Mouse (Mus musculus) stomach, embryonic 16.5 days (tissue): ENCODE measurements at regions not wholly inside any gene's neighbourhood (a gene's known extent, or its start where the extent isn't known, plus 50 kb on each side); places are given as distances from the start of the nearest gene placed in this dataset.
"Not testable (repeated sequence)": the region's sequence is repeated elsewhere in the genome, so short reads cannot be mapped to it uniquely, and the experiment has no call there.

ENCODE experiments used
- ATAC-seq: fragments of 200-750 bp; cut with Nextera tagmentation; 2 replicates; pipeline ENCODE4 v1.8.0; 2017; ENCODE audit warnings: moderate number of reproducible peaks, moderate TSS enrichment; ENCODE audit not compliant: insufficient read depth, low FRiP score
- H3K27ac ChIP-seq: fragments of 300-500 bp; sonication (generic); 2 replicates; pipeline ENCODE4 v1.5.1; 2014; ENCODE audit warnings: low read length
- H3K27me3 ChIP-seq: fragments of 300-500 bp; sonication (generic); 2 replicates; pipeline ENCODE4 v1.6.1; 2014; ENCODE audit warnings: low read length, control low read depth, mixed read lengths; ENCODE audit not compliant: control insufficient read depth, insufficient read depth
- H3K36me3 ChIP-seq: fragments of 300-500 bp; sonication (generic); 2 replicates; pipeline ENCODE4 v1.6.1; 2014; ENCODE audit warnings: low read length; ENCODE audit not compliant: control insufficient read depth, insufficient read depth
- H3K4me1 ChIP-seq: fragments of 300-500 bp; sonication (generic); 2 replicates; pipeline ENCODE4 v1.6.1; 2014; ENCODE audit warnings: low read length, control low read depth, mixed read lengths; ENCODE audit not compliant: control insufficient read depth, insufficient read depth
- H3K4me2 ChIP-seq: fragments of 300-500 bp; sonication (generic); 2 replicates; pipeline ENCODE4 v1.6.1; 2014; ENCODE audit warnings: low read depth, low read length, mixed read lengths
- H3K4me3 ChIP-seq: fragments of 300-500 bp; sonication (generic); replicated peaks from 2 replicates; pipeline ENCODE4 v1.5.1; 2014; ENCODE audit warnings: mild to moderate bottlenecking, low read length
- H3K9ac ChIP-seq: fragments of 300-500 bp; sonication (generic); 2 replicates; pipeline ENCODE4 v1.6.1; 2014; ENCODE audit warnings: low read length
- H3K9me3 ChIP-seq: fragments of 300-500 bp; sonication (generic); replicated peaks from 2 replicates; pipeline ENCODE4 v1.6.1; 2016; ENCODE audit warnings: low read length, control low read depth; ENCODE audit not compliant: control insufficient read depth
- WGBS: fragments of 180-500 bp; shearing (Covaris S2); extraction: QIAGEN DNeasy Blood & Tissue Kit; methylation state at CpG from one replicate; pipeline ENCODE4 v1.1.7; 2014; 5-methylcytosine and 5-hydroxymethylcytosine counted together

GRCm38 (mm10) chr4:38334529-38335149, 1115.5 kb upstream of the 1700009N14Rik start:
- Histone ChIP-seq H3K27ac (no peak overlapping the region), H3K4me1 (no peaks in the 10 kb centered on the region), H3K9ac (no peak overlapping the region), H3K27me3 (no peaks in the 10 kb centered on the region), H3K4me2 (no peak overlapping the region), H3K4me3 (no peak overlapping the region), H3K36me3 (no peaks in the 10 kb centered on the region), H3K9me3 (no peaks in the 10 kb centered on the region)
- ATAC-seq: no peak
- 85% methylated on average over 3 of the region's 3 CpGs for WGBS

GRCm38 (mm10) chr4:38335156-38335555, 1114.9 kb upstream of the 1700009N14Rik start:
- Histone ChIP-seq H3K36me3 (no peaks in the 10 kb centered on the region), H3K27me3 (no peaks in the 10 kb centered on the region), H3K9ac (no peak overlapping the region), H3K4me3 (no peak overlapping the region), H3K4me1 (no peaks in the 10 kb centered on the region), H3K9me3 (no peaks in the 10 kb centered on the region), H3K27ac (no peak overlapping the region), H3K4me2 (no peak overlapping the region)
- ATAC-seq: no peak
- WGBS: 59% methylated on average over 1 of the region's 1 CpGs

GRCm38 (mm10) chr4:38371047-38371446, 1079.0 kb upstream of the 1700009N14Rik start:
- no peaks in the 10 kb centered on the region for H3K27me3 ChIP-seq
- H3K4me3 ChIP-seq: no peak overlapping the region
- no peaks in the 10 kb centered on the region for H3K9me3 ChIP-seq
- WGBS: 42% methylated on average over 1 of the region's 1 CpGs
- H3K4me1 ChIP-seq: no peaks in the 10 kb centered on the region
- no peak overlapping the region for H3K27ac ChIP-seq
- H3K36me3 ChIP-seq: no peaks in the 10 kb centered on the region
- no peak overlapping the region for H3K9ac ChIP-seq
- no peak overlapping the region for H3K4me2 ChIP-seq
- ATAC-seq: no peak

GRCm38 (mm10) chr4:38381916-38382315, 1068.2 kb upstream of the 1700009N14Rik start:
- no peaks in the 10 kb centered on the region for H3K9me3 ChIP-seq
- no peaks in the 10 kb centered on the region for H3K4me1 ChIP-seq
- WGBS: 74% methylated on average over 3 of the region's 3 CpGs
- no peak overlapping the region for H3K9ac ChIP-seq
- no peak overlapping the region for H3K27ac ChIP-seq
- ATAC-seq: no peak
- H3K36me3 ChIP-seq: no peaks in the 10 kb centered on the region
- no peak overlapping the region for H3K4me3 ChIP-seq
- no peaks in the 10 kb centered on the region for H3K27me3 ChIP-seq
- H3K4me2 ChIP-seq: no peak overlapping the region

GRCm38 (mm10) chr4:38396635-38397034, 1053.5 kb upstream of the 1700009N14Rik start:
- Histone ChIP-seq H3K27ac (no peak overlapping the region), H3K4me3 (no peak overlapping the region), H3K9ac (no peak overlapping the region), H3K9me3 (no peaks in the 10 kb centered on the region), H3K4me2 (no peak overlapping the region), H3K4me1 (no peaks in the 10 kb centered on the region), H3K36me3 (no peaks in the 10 kb centered on the region), H3K27me3 (no peaks in the 10 kb centered on the region)
- ATAC-seq: no peak

GRCm38 (mm10) chr4:38435326-38435725, 1014.8 kb upstream of the 1700009N14Rik start:
- H3K27ac ChIP-seq, H3K4me1 ChIP-seq, H3K9ac ChIP-seq, H3K36me3 ChIP-seq, H3K4me2 ChIP-seq, H3K4me3 ChIP-seq, H3K27me3 ChIP-seq, H3K9me3 ChIP-seq, ATAC-seq: not testable (repeated sequence)

GRCm38 (mm10) chr4:38461473-38462194, 988.5 kb upstream of the 1700009N14Rik start:
- peak; percentile 72; the same call in 1 of the 2 replicates for ATAC-seq

GRCm38 (mm10) chr4:38498271-38498670, 951.8 kb upstream of the 1700009N14Rik start:
- Histone ChIP-seq H3K4me2 (no peak overlapping the region), H3K9ac (no peak overlapping the region), H3K27me3 (no peaks in the 10 kb centered on the region), H3K27ac (no peak overlapping the region), H3K4me3 (no peak overlapping the region), H3K4me1 (no peaks in the 10 kb centered on the region), H3K9me3 (no peaks in the 10 kb centered on the region), H3K36me3 (no peaks in the 10 kb centered on the region)
- no peak for ATAC-seq
- WGBS: 59% methylated on average over 2 of the region's 2 CpGs

More at GRCm38 (mm10) chr4:38461473-38462194, 988.5 kb upstream of the 1700009N14Rik start:
- no peak overlapping the region for H3K4me3 ChIP-seq
- H3K4me1 ChIP-seq: no peaks in the 10 kb centered on the region
- H3K9me3 ChIP-seq: no peaks in the 10 kb centered on the region
- no peaks in the 10 kb centered on the region for H3K36me3 ChIP-seq
- no peak overlapping the region for H3K4me2 ChIP-seq
- H3K27me3 ChIP-seq: no peaks in the 10 kb centered on the region
- no peak overlapping the region for H3K27ac ChIP-seq
- no peak overlapping the region for H3K9ac ChIP-seq

- no peak overlapping the region for H3K9ac ChIP-seq
- no peaks in the 10 kb centered on the region for H3K9me3 ChIP-seq
- H3K27me3 ChIP-seq: no peaks in the 10 kb centered on the region
- H3K27ac ChIP-seq: no peak overlapping the region
- H3K4me1 ChIP-seq: no peaks in the 10 kb centered on the region
- H3K4me2 ChIP-seq: no peak overlapping the region
- WGBS: 70% methylated on average over 1 of the region's 1 CpGs
- ATAC-seq: no peak
- H3K4me3 ChIP-seq: no peak overlapping the region
- H3K36me3 ChIP-seq: no peaks in the 10 kb centered on the region
These were observed 944.2 kb upstream of the 1700009N14Rik start for GRCm38 (mm10) chr4:38505875-38506274.
